Mouse (Mus musculus) embryo, embryonic 10.5 days (tissue): ENCODE measurements around the gene Naa30.

Source experiments
- DNase-seq: peaks from one replicate; pipeline ENCODE4 v3.0.0-alpha.2; 2015; ENCODE audit warnings: low spot score

The Naa30 gene

DNA sequence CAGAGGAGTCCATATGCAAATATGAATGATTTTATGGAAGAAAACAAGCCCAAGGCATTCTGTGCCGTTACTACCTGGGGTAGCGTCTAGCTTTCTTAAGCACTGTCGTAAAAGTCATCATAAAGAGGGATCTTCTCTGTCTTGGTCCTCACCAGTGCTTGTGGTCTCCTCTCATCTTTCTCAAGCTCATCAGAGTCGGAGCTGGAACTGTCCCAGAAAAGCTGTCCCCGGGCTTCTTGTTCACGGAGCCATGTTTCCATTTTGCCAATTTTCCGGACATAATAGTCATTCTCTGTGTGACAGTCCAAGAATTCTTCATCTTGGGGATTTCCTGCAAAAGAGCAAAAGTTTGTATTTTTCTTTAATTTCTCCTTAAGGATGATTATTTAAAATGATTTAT is 54.4 kb downstream of the Naa30 start:
- no peak for DNase-seq

DNA sequence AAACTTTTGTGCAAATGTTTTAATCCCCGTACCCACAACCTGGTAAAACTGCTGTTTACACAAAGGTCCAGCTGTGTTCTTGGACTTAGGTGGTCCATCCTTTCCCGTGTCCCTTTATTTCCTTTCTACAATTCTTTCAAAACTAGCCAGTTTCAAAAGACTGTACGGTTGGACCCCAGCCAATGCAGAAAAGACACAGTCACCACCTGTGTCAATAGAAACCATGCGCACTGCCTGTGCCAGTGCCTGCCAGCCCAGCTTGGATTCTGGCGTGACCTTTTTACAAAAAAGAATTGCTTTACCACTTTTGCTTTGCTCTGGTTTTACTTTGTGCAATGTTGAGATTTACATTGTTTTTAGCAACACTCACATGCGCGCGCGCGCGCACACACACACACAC is 55.0 kb downstream of the Naa30 start:
- no peak for DNase-seq

DNA sequence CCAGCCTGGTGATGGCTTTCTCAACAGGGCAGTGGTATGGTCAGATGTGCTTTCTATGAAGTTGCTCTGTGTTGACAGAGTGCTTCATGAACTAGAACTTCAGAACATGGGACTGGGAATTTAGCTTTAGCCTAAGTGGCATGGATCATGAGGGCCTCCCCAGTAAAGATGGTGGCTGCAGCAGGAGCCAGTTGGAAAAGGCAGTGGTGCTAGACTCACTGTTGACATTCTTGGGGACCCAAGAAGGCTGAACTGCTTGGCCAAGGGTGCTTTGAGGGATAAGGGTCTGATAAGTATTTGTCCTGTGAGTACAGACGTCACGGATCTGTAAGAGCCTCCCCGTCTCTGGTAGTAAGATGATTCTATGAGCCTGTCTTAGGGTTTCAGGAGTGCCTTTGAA is 59.8 kb downstream of the Naa30 start:
- no peak for DNase-seq

DNA sequence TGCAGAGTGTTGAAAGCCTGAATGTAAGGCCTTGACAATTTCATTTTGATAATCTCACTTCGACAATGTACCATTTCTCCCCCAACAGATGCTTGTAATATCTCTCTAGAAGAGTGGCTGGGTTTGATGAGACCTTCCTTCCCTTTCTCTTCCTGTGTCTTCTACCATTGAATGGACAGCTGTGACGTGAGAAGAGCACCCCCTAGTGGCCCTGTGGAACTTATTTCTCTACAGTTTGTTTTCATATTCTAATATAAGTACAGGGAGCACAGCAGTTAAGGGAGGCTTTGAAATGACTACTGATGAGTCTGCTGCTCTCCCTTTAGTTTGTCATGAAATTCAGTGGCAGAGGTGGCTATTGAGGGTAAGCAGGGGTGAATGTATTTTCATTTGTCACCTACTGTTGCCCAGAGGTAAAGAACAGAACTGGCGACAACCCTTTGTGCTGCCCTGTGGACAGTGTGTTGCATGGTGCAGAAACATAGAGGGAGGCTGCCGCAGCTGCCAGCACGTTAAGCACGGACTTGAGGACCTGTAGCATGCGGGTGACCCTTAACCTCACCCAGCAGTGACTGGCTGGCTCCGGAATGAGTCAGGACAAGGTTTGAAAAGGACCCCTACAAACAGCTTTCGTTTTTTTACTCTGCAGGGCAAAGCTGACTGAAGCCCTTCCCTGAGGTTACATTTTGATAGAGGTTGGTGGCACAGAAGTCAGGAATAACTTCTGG is 62.9 kb downstream of the Naa30 start:
- peak; percentile 82 for DNase-seq

DNA sequence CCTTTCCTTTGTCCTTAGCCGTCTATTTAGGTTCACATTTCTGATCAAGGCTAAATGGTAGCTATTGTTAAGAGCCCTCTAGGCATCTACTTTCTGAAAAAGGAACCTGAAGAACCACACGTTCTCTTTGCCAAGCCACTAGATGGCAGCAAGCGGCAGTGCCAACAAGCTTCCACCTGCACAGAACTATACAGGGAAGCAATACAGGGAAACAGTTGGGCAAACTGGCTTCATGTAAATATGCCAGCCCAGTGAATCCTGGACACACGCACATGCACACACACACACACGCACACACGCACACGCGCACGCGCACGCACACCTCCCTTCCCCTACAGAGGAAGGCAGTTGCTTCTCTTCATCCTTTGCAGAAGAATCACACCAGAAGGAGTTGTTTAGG is 66.2 kb downstream of the Naa30 start:
- peak; percentile 78 for DNase-seq
